Mouse (Mus musculus) limb, embryonic 14.5 days (tissue): ENCODE data around the gene Trmt13. TPM values are rescaled to one million over a fixed set of nuclear protein-coding genes. Genes with fewer than 3 reads are reported as not detected.
"Not testable (repeated sequence)": the region's sequence is repeated elsewhere in the genome, so short reads cannot be mapped to it uniquely, and the experiment has no call there.

Experiments used
- ATAC-seq: fragments of 200-750 bp; cut with Nextera tagmentation; 2 replicates; pipeline ENCODE4 v1.8.0; 2017; ENCODE audit warnings: low read depth, moderate number of reproducible peaks, moderate TSS enrichment; ENCODE audit not compliant: low FRiP score
- DNase-seq: peaks from one replicate; pipeline ENCODE4 v3.0.0-alpha.2; 2015; ENCODE audit warnings: low spot score
- H3K27ac ChIP-seq: fragments of 300-500 bp; sonication (generic); replicated peaks from 2 replicates; pipeline ENCODE4 v1.5.1; 2014; ENCODE audit warnings: low read depth, mild to moderate bottlenecking, low read length, moderate library complexity, mixed read lengths
- H3K27me3 ChIP-seq: fragments of 300-500 bp; sonication (generic); 2 replicates; pipeline ENCODE4 v1.6.1; 2014; ENCODE audit warnings: low read length, mixed read lengths; ENCODE audit not compliant: control insufficient read depth, insufficient read depth
- H3K36me3 ChIP-seq: fragments of 300-500 bp; sonication (generic); 2 replicates; pipeline ENCODE4 v1.6.1; 2014; ENCODE audit warnings: mild to moderate bottlenecking, low read length, moderate library complexity, mixed read lengths; ENCODE audit not compliant: control insufficient read depth, insufficient read depth
- H3K4me1 ChIP-seq: fragments of 300-500 bp; sonication (generic); 2 replicates; pipeline ENCODE4 v1.6.1; 2014; ENCODE audit warnings: antibody characterized with exemption, low read length, mixed read lengths; ENCODE audit not compliant: control insufficient read depth, insufficient read depth
- H3K4me2 ChIP-seq: fragments of 300-500 bp; sonication (generic); replicated peaks from 2 replicates; pipeline ENCODE4 v1.6.1; 2014; ENCODE audit warnings: low read depth, mild to moderate bottlenecking, low read length, moderate library complexity; ENCODE audit not compliant: severe bottlenecking
- H3K4me3 ChIP-seq: fragments of 300-500 bp; sonication (generic); replicated peaks from 2 replicates; pipeline ENCODE4 v1.5.1; 2014; ENCODE audit warnings: low read length
- H3K9ac ChIP-seq: fragments of 300-500 bp; sonication (generic); 2 replicates; pipeline ENCODE4 v1.6.1; 2014; ENCODE audit warnings: mild to moderate bottlenecking, low read depth, low read length, moderate library complexity; ENCODE audit not compliant: severe bottlenecking
- H3K9me3 ChIP-seq: fragments of 300-500 bp; sonication (generic); 2 replicates; pipeline ENCODE4 v1.6.1; 2016; ENCODE audit warnings: low read length; ENCODE audit not compliant: control insufficient read depth
- POLR2A ChIP-seq: fragments of 200-500 bp; IDR thresholded peaks from 2 replicates; pipeline ENCODE4 v1.8.0; 2012; ENCODE audit warnings: inconsistent platforms, mild to moderate bottlenecking, moderate library complexity, borderline replicate concordance; ENCODE audit not compliant: insufficient read depth, insufficient read length; ENCODE audit errors: extremely low read depth
- WGBS: fragments of 180-500 bp; shearing (Covaris S2); extraction: QIAGEN DNeasy Blood & Tissue Kit; methylation state at CpG from one replicate; pipeline ENCODE4 v1.1.7; 2014; 5-methylcytosine and 5-hydroxymethylcytosine counted together
- polyA plus RNA-seq, 2 experiments: library from polyadenylated mRNA; depleted of rRNA in 1 of 2; stranded (reverse) in 1 of 2; unstranded in 1 of 2; fragments of >200 nt; fragmentation: Nextera tagmentation in 1 of 2; extraction: Ambion mirVana in 1 of 2; gene quantifications; 2 replicates each; pipeline versions ENCODE4 v1.2.1 to v1.2.3; 2012 to 2014

The Trmt13 gene
- polyA plus RNA-seq, 2 experiments = 25.8 to 34.9 TPM

GRCm38 (mm10) chr3:116563095-116563492 is 51.3 kb downstream of the Trmt13 start:
- TF ChIP-seq POLR2A = no peak
- WGBS = 79% methylated on average over 7 of the region's 7 CpGs
- DNase-seq = no peak
- no peaks in the 10 kb centered on the region for H3K27me3 ChIP-seq
- H3K9me3 ChIP-seq = no peaks in the 10 kb centered on the region
- no peaks in the 10 kb centered on the region for H3K4me1 ChIP-seq
- no peak overlapping the region for H3K9ac ChIP-seq
- H3K4me2 ChIP-seq = no peak overlapping the region
- no peak overlapping the region for H3K4me3 ChIP-seq
- ATAC-seq = no peak
- H3K36me3 ChIP-seq = no peaks in the 10 kb centered on the region
- H3K27ac ChIP-seq = no peak overlapping the region

- no peaks in the 10 kb centered on the region for H3K9me3 ChIP-seq
- no peaks in the 10 kb centered on the region for H3K4me1 ChIP-seq
- 78% methylated on average over 7 of the region's 7 CpGs for WGBS
- ATAC-seq (no peak), DNase-seq (no peak)
- H3K4me2 ChIP-seq = no peak within 1 kb of the TSS
- H3K9ac ChIP-seq = no peak within 1 kb of the TSS
- no peaks in the 10 kb centered on the region for H3K36me3 ChIP-seq
- H3K4me3 ChIP-seq = no peak within 1 kb of the TSS
- H3K27ac ChIP-seq = no peak within 1 kb of the TSS
- H3K27me3 ChIP-seq = no peaks in the 10 kb centered on the region
- no peak for TF ChIP-seq POLR2A
Observed at GRCm38 (mm10) chr3:116562408-116563094, 51.8 kb downstream of the Trmt13 start, which contains the start of gene Lrrc39. Gene Lrrc39 (plus strand): TSS chr3:116562973.

DNA sequence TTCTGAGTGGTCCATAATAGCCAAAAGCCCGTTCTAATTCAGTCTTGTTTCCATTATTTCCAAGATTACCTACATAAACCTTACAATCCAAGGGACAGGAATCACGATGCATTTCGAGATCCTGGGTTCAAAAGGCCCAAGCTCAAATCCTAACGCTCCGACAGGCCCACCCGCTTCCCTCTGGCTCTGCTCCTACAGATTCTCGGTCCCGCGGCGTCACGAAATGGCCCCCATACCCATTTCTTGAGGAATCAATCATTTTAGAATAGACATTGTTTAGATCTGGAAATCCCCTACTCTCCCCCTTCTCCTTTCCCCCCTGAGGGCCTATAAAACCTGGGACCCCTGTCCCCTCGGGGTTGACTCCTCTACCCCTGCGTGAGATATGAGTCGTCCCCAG is 53.1 kb downstream of the Trmt13 start:
- H3K27me3 ChIP-seq, ATAC-seq, H3K4me3 ChIP-seq, H3K9ac ChIP-seq, H3K36me3 ChIP-seq, DNase-seq, H3K27ac ChIP-seq, H3K9me3 ChIP-seq, H3K4me2 ChIP-seq, H3K4me1 ChIP-seq: not testable (repeated sequence)
- 90% methylated on average over 13 of the region's 14 CpGs for WGBS

- H3K9ac ChIP-seq = no peak overlapping the region
- no peak overlapping the region for H3K4me2 ChIP-seq
- no peak overlapping the region for H3K27ac ChIP-seq
- no peaks in the 10 kb centered on the region for H3K9me3 ChIP-seq
- ATAC-seq = no peak
- no peaks in the 10 kb centered on the region for H3K27me3 ChIP-seq
- no peak for DNase-seq
- peaks cover 25% of the 10 kb centered on the region for H3K36me3 ChIP-seq
- TF ChIP-seq POLR2A = no peak
- no peak overlapping the region for H3K4me3 ChIP-seq
- WGBS = 75% methylated on average over 5 of the region's 5 CpGs
- no peaks in the 10 kb centered on the region for H3K4me1 ChIP-seq
Observed at GRCm38 (mm10) chr3:116551362-116551761, 63.0 kb downstream of the Trmt13 start.

DNA sequence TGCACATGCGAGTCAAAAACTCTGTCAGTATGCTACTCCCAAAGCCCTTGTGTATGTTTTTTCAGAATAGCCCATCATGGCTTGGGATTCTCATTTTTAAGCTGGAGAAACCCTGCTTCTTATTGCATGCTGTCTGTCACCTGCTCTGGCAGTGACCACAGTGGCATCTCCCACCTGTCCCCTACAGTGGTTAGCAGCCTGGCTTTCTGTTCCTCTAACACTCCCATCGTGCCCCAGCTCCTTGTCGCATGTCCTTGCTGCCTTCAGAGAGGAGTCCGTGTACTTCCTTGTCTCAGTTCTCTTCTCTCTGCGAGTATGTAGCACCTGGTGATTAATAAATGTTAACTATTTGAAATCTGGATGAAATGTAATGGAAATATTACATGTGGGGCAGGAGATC is 67.0 kb downstream of the Trmt13 start:
- 88% methylated on average over 5 of the region's 5 CpGs for WGBS
- peaks cover 47% of the 10 kb centered on the region for H3K36me3 ChIP-seq
- no peak for ATAC-seq

More for the DNA sequence above, 67.0 kb downstream of the Trmt13 start:
- DNase-seq = no peak
- no peaks in the 10 kb centered on the region for H3K9me3 ChIP-seq
- no peak for TF ChIP-seq POLR2A
- no peaks in the 10 kb centered on the region for H3K4me1 ChIP-seq
- H3K27me3 ChIP-seq = no peaks in the 10 kb centered on the region
- H3K4me2 ChIP-seq = no peak overlapping the region
- H3K9ac ChIP-seq = no peak overlapping the region
- no peak overlapping the region for H3K4me3 ChIP-seq
- no peak overlapping the region for H3K27ac ChIP-seq
